Mouse (Mus musculus) spleen, postnatal 14 days (tissue): ENCODE results near the gene Fut7.
"Not testable (repeated sequence)": the region's sequence is repeated elsewhere in the genome, so short reads cannot be mapped to it uniquely, and the experiment has no call there.

Experiments used
- DNase-seq, 2 experiments: peaks; one replicate each; pipeline ENCODE4 v3.0.0; 2021 to 2022; ENCODE audit warnings: low spot score in 2 of 2

The Fut7 gene

DNA sequence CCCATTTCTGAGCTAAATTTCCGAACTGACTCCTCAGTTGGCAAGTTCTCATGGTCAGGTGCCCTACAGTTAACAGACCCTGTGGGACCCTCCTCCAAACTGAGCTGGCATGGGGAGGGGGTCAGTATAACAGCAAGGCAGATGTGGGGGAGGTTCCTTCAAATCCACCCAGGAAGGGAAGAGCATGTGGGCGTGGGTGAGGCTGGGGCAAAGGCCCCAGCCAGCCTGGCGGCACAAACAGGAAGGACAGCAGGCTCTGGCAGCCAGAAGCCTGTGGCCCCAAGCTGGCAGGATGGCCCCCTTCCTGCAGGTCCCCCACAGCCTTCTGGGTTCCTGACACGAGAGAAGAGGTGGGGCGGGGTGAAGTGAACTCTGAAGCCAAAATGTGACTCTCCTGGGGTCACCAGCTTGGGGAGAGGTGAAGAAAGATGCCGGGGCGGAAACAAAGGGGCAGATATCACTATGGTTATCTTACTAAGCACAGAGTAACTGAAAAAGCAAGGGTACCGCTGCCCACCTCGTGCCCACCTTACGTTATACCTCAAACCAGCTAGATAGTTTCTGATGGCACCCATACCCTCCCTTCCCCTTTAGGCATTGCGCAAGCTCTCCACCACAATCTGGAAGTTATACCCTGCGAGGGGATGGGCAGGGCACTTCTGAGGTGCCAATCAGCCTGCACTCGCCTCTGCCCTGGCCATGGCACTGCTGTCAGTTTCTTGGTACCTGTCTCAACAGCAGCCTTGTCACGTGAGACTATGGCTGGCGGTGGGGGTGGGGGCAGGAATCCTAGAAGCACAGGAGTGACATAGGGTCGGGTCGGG is at the start of gene Fut7:
TSS of gene Fut7 (plus strand) at position 681 of the 824 bp plus-strand sequence.
- DNase-seq = no peak

DNA sequence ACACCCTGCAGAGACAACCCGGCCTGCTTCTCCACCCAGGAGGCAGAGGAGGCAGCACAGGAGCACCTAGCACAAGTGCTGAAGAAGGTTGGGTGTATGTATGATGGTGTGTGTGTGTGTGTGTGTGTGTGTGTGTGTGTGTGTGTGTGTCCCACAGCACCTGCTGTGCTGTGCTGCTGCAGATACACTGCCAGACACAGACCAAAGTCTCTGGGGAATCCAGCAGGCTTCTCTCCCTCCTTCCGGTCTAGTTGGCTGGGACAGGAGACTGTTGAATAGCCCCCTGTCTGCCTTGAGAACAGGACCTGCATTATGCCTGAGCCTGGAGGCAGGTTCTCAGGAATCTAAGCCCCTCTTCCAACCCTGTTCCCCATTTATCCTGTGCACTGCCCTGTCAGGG is 49.6 kb upstream of the Fut7 start:
- DNase-seq = no peak

DNA sequence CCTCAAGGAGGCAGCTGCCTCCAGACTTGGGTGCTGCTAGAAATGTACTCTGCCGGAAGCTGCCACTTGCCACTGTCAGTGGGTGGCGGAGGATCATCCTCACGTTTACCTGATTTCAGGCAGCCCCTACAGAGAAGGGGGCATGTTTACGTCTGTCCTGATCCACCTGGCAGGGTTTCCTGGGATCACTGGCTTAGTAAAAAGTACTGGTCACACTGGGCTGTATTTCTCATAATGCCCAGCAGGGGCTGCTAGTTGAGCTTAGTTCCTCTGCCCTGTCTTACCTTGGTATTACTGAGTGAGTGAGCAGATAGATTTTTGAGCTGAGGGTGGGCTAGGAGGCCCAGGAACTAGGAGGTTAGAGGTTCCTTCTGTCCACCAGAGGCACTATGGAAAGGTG is 46.5 kb upstream of the Fut7 start:
- DNase-seq = no peak

DNA sequence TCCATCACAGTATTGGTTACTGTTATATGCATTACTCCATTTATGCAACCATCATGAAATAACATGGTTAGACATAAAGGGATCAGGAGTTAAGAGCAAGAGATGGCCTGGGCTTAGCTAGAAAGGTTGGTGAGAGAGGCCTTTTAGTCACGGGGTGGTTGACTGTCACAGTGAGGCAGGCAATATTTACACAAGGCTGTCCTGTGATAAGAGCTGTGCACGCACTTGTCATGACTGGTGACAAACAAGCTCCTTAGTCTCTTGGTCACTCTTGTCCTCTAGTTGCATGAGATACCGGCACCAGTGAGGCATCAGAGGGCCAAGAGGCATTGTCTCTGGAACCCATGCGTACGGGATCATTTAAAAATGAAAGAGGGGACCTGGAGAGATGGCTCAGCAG is 38.6 kb upstream of the Fut7 start:
- DNase-seq = no peak

DNA sequence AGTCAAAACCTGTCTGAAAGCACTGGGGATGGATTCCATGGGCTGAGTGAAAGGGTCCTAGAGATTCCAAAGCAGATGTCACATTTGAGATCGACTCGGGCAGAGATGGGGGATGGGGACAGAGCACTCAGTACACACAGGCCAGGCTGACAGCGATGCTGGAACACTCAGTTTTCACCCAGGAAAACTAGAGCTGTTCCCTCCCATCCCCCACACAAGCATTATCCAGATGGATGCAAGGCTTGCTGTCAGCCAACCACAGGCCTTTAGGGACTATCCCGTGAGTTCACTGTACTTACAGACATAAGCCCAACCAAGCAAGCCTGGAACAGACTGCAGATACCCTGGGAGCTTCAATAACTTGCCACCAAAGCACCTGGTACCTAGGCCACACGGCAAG is 31.8 kb upstream of the Fut7 start:
- no peak for DNase-seq

DNA sequence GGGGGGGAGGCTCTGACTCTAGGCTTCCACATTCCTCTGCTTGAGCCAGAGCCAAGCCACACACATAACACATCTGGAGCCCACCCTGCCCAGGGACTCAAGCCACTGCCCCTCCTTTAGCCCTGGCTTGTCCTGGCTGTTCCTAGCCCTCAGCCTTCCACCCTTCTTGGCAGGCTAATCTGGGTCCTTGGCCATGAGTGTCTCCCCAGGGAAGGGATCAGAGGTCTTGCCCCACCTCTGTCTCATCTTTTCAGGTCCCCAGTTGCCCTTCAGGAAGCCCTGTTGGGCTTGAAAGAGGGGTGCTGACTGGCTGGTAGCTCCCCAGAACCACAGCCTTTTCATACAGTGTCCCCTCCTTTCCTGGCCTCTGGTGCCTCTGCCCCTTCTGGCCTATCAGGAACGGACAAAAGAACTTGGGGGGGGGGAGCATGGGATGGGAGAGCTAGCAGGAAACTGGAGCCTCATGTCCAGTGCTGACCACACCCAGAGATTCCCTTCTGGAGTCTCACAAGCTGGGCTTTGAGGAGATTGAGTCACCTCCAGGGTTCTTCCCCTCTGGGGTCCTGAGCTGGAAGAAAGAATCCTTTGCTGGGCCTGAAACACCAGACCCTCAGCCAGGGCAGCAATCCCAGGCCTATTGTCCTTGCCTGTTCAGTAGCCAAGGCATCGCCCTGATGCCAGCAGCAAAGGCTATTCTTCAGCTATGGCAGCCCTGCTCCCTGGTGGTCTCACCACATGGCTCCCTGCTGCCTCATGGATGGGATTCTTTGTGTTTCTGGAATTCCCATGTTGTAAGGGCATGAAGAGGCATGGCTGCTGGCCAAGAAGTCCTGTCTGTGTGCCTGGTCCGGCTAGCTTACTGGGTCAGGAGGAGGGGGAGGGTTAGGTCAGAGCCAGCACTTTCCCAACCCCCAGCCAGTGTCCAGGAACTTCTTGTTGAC is 28.5 kb upstream of the Fut7 start:
- DNase-seq = no peak

DNA sequence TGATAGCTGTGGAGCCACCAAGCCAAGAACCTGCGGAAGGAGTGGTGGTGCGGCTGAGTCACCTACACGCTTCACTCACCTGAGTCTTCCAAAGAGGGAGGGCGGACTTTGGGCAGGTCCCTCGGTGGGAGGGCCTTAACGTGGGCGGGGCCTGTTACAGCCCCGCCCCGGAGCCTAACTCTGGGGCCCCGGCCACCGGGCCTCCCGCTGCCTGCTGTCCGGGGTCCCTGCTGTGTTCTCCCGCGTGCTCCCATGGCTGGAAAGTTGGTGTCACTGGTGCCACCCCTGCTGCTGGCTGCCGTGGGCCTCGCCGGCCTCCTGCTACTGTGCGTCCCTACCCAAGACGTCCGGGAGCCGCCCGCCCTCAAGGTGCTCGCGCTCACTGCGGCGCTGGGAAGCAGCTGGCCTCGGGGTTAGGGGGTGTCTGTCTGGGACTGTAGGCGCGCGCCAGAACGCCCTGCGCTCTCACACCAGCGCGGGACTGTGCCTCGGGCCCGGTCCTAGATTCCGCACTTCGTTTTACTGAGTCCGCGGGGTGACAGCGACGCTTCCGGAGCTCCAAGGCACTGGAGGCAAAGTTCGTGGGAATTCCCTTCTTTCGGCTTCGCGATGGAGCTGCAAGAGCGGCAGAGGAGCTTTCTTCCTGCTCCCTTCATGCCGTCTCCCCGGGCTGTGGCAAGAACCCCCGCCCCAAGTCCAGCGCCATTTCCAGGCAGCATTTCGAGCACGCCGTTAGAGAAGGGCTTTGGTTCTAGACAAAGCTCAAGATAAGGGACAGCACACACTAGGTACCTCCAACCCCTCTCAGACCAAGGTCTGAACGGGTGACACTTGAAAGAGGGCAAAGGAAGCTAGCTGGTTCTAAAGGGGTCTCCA is 27.1 kb upstream of the Fut7 start, which contains the start of gene Entpd2:
TSS of gene Entpd2 (plus strand) at position 154 of the 876 bp plus-strand sequence.
- DNase-seq = no peak

DNA sequence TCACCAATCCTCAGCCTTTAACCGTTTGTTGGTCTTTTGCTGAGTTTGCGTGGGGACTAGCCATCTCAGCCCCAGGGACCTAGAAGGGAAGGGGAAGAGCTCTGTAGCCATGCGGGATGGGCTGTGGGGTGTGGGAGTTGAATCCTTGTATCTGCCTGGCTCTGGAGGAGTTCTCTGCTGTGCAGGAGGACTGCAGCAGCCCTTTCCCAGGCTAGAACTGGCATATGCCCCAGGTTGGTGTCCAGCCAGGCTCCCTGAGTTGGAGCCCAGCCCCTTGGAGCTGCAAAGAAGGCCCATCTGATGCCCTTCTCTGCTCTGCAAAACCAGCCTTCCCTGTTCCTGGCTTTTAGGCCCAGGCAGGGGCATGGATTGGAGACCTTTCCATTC is 26.5 kb upstream of the Fut7 start:
- DNase-seq = no peak

DNA sequence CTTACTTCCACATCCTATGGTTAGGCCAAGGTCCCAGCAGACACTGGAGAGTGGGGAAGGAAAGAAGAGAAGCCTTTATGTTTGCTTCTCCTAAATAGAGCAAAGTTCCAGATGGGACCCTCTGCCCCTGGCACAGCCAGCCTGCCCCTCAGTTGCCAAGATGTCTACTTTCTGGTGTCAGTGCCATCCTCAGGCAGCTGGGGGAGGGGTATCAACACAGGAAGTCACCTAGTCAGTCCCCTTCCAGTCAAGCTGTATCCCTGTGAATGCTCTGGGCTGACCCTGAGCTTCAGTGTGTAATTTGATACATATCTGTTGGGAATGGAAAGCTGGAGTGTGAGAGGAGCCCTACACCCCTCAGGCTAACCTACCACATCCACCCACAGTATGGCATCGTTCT is 26.1 kb upstream of the Fut7 start:
- DNase-seq = no peak

DNA sequence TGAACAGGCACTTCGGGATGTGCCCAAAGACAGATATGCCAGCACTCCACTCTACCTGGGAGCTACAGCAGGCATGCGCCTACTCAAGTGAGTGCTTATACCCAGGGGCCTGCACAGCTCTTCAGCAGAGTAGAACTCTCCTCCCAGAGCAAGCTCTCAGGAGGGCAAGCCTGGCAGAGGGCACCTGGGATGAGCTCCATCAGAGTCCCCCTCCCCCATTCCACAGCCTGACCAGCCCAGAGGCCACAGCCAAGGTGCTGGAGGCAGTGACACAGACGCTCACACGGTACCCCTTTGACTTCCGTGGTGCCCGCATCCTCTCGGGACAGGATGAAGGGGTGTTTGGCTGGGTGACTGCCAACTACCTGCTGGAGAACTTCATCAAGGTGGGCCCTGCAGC is 25.0 kb upstream of the Fut7 start:
- no peak for DNase-seq

DNA sequence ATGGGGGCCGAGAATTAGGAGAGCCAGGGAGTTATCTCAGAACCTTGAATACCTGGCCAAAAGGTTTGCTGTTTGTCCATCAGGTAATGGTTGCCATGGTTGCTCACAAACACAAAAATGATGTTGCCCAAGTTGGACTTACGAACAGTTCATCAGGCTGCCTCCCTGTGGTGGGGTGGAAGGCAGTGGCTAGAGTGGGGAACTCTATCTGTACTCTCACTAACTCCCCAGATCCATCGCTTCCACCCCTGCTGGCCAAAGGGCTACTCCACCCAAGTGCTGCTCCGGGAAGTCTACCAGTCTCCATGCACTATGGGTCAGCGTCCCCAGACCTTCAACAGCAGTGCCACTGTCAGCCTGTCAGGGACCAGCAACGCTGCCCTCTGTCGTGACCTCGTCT is 24.0 kb upstream of the Fut7 start, which contains the start of gene Npdc1:
TSS of gene Npdc1 (plus strand) at position 301 of the 400 bp plus-strand sequence.
- DNase-seq = no peak

DNA sequence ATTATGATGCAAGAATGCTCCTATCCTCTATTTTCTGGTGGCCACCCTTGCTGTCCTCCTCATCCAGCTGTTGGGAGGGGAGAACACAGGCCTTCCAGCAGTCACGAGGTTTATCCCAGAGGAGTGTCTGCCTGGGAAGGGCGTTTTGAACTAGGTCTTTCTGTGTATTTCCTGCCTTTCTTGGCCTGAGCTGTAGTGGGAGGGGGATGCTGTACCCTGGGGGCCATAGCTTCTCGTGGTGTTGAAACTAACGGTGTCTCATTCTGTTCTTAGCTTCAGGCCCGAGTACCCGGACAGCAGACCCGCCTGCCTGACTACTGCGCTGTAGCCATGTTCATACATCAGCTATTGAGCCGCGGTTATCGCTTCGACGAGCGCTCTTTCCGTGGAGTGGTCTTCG is 22.8 kb upstream of the Fut7 start:
- DNase-seq = no peak

DNA sequence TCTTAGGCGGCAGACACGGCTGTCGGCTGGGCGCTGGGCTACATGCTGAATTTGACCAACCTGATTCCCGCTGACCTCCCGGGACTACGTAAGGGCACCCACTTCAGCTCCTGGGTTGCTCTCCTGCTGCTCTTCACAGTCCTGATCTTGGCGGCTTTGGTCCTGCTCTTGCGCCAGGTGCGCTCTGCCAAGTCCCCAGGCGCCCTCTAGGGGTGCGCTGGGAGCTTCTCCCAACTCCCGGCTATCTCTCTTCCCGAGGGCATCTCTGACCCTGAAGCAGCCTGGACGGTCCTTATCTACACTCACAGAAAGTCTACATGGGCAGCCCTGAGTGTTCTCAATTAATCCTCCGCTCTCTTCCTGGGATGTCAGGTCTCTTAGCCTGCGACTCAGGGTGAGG is 22.3 kb upstream of the Fut7 start:
- no peak for DNase-seq

DNA sequence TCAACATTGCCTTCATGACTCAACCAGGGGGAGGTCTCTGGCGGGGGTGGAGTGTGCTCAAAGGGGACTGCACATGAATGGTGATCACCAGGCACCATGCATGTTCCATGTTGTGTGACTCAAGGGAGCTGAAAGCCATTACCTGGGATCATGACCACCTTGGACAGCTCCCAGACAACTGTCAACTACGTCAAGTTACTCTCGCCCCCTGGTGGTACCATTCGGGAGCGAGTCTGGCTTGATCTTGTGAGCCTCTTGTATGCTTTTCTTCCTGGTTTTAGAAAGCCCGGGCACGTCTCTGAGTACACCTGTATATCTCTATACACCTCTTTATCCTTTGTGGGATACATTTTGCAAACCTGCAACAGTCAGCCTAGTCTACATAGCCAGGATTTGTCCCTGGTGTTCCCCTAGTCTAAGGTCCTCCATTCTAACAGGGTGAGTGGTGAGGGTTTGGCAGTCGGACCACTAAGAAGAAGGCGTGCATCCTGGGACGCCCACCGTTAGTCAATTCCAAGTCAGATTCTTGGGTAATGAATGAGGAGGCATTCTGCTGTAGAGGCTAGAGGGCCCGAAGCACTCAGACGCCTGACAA is 20.6 kb upstream of the Fut7 start:
- peak; percentile 50 to 78 for DNase-seq

DNA sequence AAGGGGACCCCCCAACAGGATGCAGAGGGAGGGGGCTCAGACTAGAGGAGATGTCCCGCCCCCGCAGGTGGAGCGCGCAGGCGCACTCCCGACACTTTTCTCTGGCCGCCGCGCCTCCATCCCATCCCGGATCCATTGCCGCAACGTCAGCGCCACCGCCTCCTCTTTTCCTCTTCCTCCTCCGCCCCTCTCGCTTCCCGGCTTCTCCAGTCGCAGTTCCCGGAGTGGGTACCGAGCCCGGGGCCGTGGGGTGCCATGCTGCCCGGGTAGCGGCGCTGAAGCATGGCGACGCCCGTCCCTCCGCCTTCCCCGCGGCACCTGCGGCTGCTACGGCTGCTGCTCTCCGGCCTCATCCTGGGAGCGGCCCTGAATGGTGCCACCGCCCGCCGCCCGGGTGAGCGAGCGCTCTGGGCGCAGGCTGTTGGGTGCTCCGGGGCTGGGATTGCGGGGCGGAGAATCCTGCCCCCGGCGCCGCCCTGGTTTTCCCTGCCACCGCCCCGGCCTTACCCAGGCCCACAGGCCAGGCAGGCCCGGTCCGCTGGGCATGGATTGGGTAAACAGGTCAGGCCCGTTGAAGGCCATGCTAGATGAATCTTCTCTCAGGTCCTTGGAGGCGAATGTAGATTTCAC is 20.0 kb upstream of the Fut7 start:
- no peak for DNase-seq

DNA sequence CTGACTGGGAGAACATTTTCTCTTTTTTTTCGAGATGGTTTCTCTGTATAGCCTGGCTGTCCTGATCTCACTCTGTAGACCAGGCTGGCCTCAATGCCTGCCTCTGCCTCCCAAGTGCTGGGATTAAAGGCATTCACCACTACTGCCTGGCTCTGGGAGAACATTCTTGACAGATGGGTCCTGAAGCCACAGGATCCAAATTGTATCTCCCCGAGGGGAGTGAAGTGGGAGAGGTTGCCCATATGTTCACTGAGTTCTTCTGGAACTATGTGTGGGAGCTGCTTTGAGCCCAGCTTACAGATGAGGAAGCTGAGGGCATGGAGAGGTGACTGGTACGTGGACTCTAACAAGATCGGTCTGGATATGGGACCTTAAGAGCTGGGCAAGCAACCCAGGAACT is 19.1 kb upstream of the Fut7 start:
- no peak for DNase-seq

DNA sequence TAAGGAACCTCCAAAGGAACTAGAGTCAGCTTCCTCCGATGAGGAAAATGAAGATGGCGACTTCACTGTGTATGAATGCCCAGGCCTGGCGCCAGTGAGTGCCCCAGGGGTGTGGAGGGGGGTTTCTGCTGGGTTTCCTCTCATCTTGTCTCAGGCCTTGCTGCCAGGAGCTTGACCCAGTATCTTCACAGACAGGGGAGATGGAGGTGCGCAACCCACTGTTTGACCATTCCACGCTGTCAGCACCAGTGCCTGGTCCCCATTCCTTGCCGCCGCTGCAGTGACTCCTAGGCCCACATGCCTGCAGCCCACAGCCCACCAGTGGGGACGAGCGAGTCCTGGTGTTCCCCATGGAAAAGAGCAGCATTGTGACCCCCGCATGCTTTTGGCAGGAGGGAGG is 14.2 kb upstream of the Fut7 start:
- DNase-seq = no peak

DNA sequence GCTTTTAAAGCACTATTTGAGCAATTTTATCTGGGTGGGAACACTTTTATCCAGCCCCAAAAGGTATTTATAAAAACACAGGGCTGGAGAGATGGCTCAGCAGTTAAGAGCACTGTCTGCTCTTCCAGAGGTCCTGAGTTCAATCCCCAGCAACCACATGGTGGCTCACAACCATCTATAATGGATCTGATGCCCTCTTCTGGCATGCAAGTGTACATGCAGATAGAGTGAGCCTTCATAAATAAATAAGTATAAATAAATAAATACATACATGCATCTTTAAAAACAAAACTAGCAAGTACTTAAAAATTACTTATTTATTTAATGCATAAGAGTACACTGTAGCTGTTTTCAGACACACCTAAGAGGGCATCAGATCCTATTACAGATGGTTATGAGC is 9.6 kb upstream of the Fut7 start:
- DNase-seq = not testable (repeated sequence)

DNA sequence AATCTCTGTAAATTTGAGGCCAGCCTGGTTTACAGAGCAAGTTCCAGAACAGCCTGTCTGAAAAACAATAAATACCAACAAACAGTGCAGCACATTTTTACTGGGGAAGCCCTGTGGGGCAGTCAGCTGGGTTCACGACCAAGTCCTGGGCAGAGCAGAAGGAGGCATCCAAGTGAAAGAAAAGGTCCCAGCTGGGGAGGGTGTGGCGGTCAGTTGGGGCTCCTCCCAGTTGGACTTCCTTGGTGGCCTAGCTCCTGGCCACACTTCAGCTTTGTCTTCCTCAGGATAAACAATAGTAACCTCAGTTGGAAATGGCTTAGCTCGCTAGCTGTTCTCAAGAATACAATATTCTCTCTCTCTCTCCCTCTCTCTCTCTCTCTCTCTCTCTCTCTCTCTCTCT is 5.6 kb upstream of the Fut7 start:
- DNase-seq = no peak

DNA sequence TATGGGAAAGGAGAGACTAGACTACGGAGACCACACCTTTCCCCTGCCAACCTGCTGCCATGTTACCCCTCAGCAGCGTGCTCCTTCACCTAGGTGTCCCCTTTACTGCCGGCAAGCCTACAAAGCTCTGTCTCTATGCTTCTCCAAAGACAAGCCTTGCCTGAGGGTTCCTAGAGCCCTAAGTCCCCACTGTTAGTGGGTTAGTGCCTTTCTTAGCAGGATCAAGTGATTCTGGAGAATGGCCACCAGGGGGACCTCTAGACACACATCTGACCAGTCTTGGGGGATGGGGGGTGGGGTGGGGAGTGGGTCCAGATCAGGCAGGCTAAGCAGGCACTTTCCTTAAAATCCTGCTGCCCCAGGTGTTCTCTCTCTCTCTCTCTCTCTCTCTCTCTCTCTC is 1.2 kb upstream of the Fut7 start:
- peak in 1 of 2 experiments; percentile 33 for DNase-seq

DNA sequence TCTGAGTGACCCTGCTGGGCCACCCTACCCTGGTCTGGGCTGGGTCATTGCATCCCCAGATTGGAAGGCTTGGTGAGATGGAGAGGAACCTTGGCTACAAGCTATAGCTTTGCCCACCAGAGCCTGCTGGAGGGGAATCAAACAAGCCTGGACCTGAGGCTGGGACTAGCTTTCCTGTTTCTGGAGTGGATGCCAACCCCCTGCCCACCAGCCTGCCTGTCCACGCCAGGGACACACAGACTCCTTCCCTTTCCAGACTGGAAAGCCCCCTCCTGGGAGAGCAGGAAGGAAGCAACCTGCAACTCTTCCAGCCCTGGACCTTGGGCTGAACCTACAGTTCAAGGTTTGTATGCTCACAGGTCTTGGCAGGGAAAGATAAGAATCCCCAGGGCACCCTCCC is 559 bp downstream of the Fut7 start:
- no peak for DNase-seq
